Comparison of ENCODE assay signal across 17 mouse cellular contexts in genomic region chr13:63198038-63198437, GRCm38 (mm10).
"Had no signal": no experiment of that assay in that cellular context is flagged by ENCODE, and none has a peak within 500 bp of the region (broad histone marks: within the 10 kb centered on the region; RNA-seq: fewer than 3 reads in every experiment).

No protein-coding gene starts in this region.

- DNase-seq: liver; liver, embryonic 13.5 days; liver, postnatal 0 days; lung, embryonic 14.5 days; right cerebral cortex, postnatal 14 days; thymus, adult 2 months; thymus, postnatal 25 days; thymus, postnatal 4 days had no signal

- H3K4me1 ChIP-seq: liver, embryonic 13.5 days; liver, embryonic 15.5 days; megakaryocyte, embryonic 14.5 days; midbrain, embryonic 15.5 days had no signal

- H3K36me3 ChIP-seq: liver, embryonic 13.5 days; liver, embryonic 15.5 days; midbrain, embryonic 12.5 days; midbrain, embryonic 15.5 days; neural tube, embryonic 12.5 days; stomach, embryonic 15.5 days had no signal

- H3K9ac ChIP-seq: liver, embryonic 13.5 days; liver, embryonic 15.5 days; liver, postnatal 0 days; lung, embryonic 14.5 days; midbrain, embryonic 12.5 days; midbrain, embryonic 15.5 days; neural tube, embryonic 12.5 days; stomach, embryonic 15.5 days had no signal

- ATAC-seq: liver, postnatal 0 days; midbrain, embryonic 15.5 days had no signal

- H3K4me3 ChIP-seq: liver, embryonic 13.5 days; liver, embryonic 15.5 days; megakaryocyte, embryonic 14.5 days; midbrain, embryonic 12.5 days; midbrain, embryonic 15.5 days; neural tube, embryonic 12.5 days; stomach, embryonic 15.5 days had no signal

- H3K27ac ChIP-seq: liver, embryonic 13.5 days; liver, embryonic 15.5 days; macrophage; midbrain, embryonic 12.5 days; midbrain, embryonic 15.5 days; neural tube, embryonic 12.5 days; stomach, embryonic 15.5 days; stomach, postnatal 0 days had no signal

- H3K27me3 ChIP-seq: liver, embryonic 13.5 days; liver, embryonic 15.5 days; midbrain, embryonic 15.5 days; neural tube, embryonic 12.5 days; stomach, embryonic 15.5 days had no signal

- H3K9me3 ChIP-seq: liver, embryonic 13.5 days; liver, embryonic 15.5 days; megakaryocyte, embryonic 14.5 days; midbrain, embryonic 12.5 days; midbrain, embryonic 15.5 days; neural tube, embryonic 12.5 days; stomach, embryonic 15.5 days had no signal

- H3K4me2 ChIP-seq: liver, embryonic 11.5 days; liver, embryonic 13.5 days; liver, embryonic 15.5 days; lung, embryonic 14.5 days; midbrain, embryonic 12.5 days; midbrain, embryonic 15.5 days; neural tube, embryonic 12.5 days; stomach, embryonic 15.5 days had no signal
